Comparison of ENCODE assay signal across 10 mouse cellular contexts in genomic region chr16:91373473-91374252, GRCm38 (mm10). TPM values are rescaled to one million over a fixed set of nuclear protein-coding genes. Genes with fewer than 3 reads are reported as not detected.
DNase-seq lines count a peak whose midpoint lies in the region; ATAC-seq and TF ChIP-seq lines count a peak whose summit lies in the region.
"Had no signal": no experiment of that assay in that cellular context is flagged by ENCODE, and none has a peak within 500 bp of the region (broad histone marks: within the 10 kb centered on the region; RNA-seq: fewer than 3 reads in every experiment).

No protein-coding gene starts in this region.

- H3K9me3 ChIP-seq in heart, embryonic 14.5 days (ENCODE audit: control insufficient read depth, low read length), result no peaks in the 10 kb centered on the region
- H3K9me3 ChIP-seq in hindbrain, postnatal 0 days (ENCODE audit: low read length), result no peaks in the 10 kb centered on the region
- H3K9me3 ChIP-seq in midbrain, embryonic 12.5 days, result no peaks in the 10 kb centered on the region

- ATAC-seq in heart, embryonic 14.5 days (ENCODE audit: insufficient number of reproducible peaks, insufficient read depth, low FRiP score, low read depth), result no peak
- ATAC-seq in hindbrain, postnatal 0 days, result 0 out of 2 replicates have a peak, but pooled peaks have one; percentile 1
- ATAC-seq in midbrain, embryonic 12.5 days (ENCODE audit: low FRiP score, low read depth), result no peak

- no peak for DNase-seq in heart, adult 8-10 months (ENCODE audit: low spot score)
- DNase-seq in c-Kit-negative CD71-positive TER-119-positive erythroid progenitor cells, embryonic 14.5 days (ENCODE audit: low read depth, low spot score), result peak; percentile 17
- DNase-seq in hindbrain, postnatal 0 days (ENCODE audit: low spot score), result no peak
- DNase-seq in right cerebral cortex, postnatal 14 days, result no peak
- no peak for DNase-seq in left cerebral cortex, postnatal 4 days
- DNase-seq in layer of hippocampus, postnatal 14 days (ENCODE audit: low spot score in 2 of 2), result no peak

- H3K4me1 ChIP-seq in heart, embryonic 14.5 days (ENCODE audit: control insufficient read depth in 2 of 2, insufficient read depth in 2 of 2, low read length in 2 of 2), result peaks cover 7 to 16% of the 10 kb centered on the region in 2 experiments
- H3K4me1 ChIP-seq in hindbrain, postnatal 0 days (ENCODE audit: insufficient read depth, low read length), result peaks cover 5% of the 10 kb centered on the region; the same call in 1 of the 2 replicates
- peaks cover 11% of the 10 kb centered on the region for H3K4me1 ChIP-seq in midbrain, embryonic 12.5 days

- H3K4me3 ChIP-seq in heart, embryonic 14.5 days (ENCODE audit: control insufficient read depth in 1 of 2, insufficient read depth in 1 of 2, low read depth in 1 of 2, low read length in 2 of 2), result peak overlapping the region; percentile 70 to 81
- peak overlapping the region; percentile 76 for H3K4me3 ChIP-seq in hindbrain, postnatal 0 days (ENCODE audit: low read length)
- peak overlapping the region; percentile 86 for H3K4me3 ChIP-seq in midbrain, embryonic 12.5 days

- intact Hi-C loops in left cerebral cortex, postnatal 4 days (cut with DNase I), result no loop called here

- peak overlapping the region; percentile 83 for H3K9ac ChIP-seq in heart, embryonic 14.5 days (ENCODE audit: low read length)
- H3K9ac ChIP-seq in hindbrain, postnatal 0 days (replicated peaks; ENCODE audit: low read length), result peak overlapping the region; percentile 92
- peak overlapping the region; percentile 92 for H3K9ac ChIP-seq in midbrain, embryonic 12.5 days (replicated peaks)

- H3K27me3 ChIP-seq in heart, embryonic 14.5 days (ENCODE audit: control insufficient read depth, insufficient read depth, low read length), result no peaks in the 10 kb centered on the region
- no peaks in the 10 kb centered on the region for H3K27me3 ChIP-seq in hindbrain, postnatal 0 days (ENCODE audit: insufficient read depth, low read length)
- H3K27me3 ChIP-seq in midbrain, embryonic 12.5 days, result no peaks in the 10 kb centered on the region
- H3K27me3 ChIP-seq: Patski had no signal

- H3K4me2 ChIP-seq in heart, embryonic 14.5 days (ENCODE audit: low read length), result peak overlapping the region; percentile 64
- peak overlapping the region; percentile 71 for H3K4me2 ChIP-seq in hindbrain, postnatal 0 days (ENCODE audit: low read depth, low read length)
- H3K4me2 ChIP-seq in midbrain, embryonic 12.5 days (replicated peaks), result peak overlapping the region; percentile 65

- TF ChIP-seq CTCF in hindbrain, postnatal 0 days (IDR thresholded peaks at IDR 0.05; ENCODE audit: low read depth), result no peak

- H3K36me3 ChIP-seq in heart, embryonic 14.5 days (ENCODE audit: control insufficient read depth, insufficient read depth, low read length), result peaks cover 6% of the 10 kb centered on the region; the same call in 1 of the 2 replicates
- no peaks in the 10 kb centered on the region for H3K36me3 ChIP-seq in hindbrain, postnatal 0 days (ENCODE audit: insufficient read depth, low read length)
- H3K36me3 ChIP-seq in midbrain, embryonic 12.5 days, result no peaks in the 10 kb centered on the region

- WGBS in heart, embryonic 14.5 days, result 34% methylated on average over 13 of the region's 13 CpGs
- 42% methylated on average over 13 of the region's 13 CpGs for WGBS in hindbrain, postnatal 0 days
- WGBS in midbrain, embryonic 12.5 days, result 49% methylated on average over 13 of the region's 13 CpGs

- peak overlapping the region; percentile 93 to 96 for H3K27ac ChIP-seq in heart, embryonic 14.5 days (replicated peaks in 1 of 2; ENCODE audit: control insufficient read depth in 1 of 2, insufficient read depth in 1 of 2, low read depth in 2 of 2, low read length in 2 of 2)
- H3K27ac ChIP-seq in hindbrain, postnatal 0 days, result peak overlapping the region; percentile 95
- peak overlapping the region; percentile 95 for H3K27ac ChIP-seq in midbrain, embryonic 12.5 days (replicated peaks)

RNA-seq across cellular contexts. Expression of gene Ifnar2, which starts 1.1 kb away (rescaled TPM):
- 57.4 and 59.2 TPM in 2 replicates for polyA plus RNA-seq in heart, embryonic 14.5 days (2014; fragmentation: Nextera tagmentation; extraction: Ambion mirVana)
- total RNA-seq in heart, adult 8-10 months (2022), result 10 to 100 TPM; 27.6 to 35.3 (median 32.6) TPM
- total RNA-seq in hindbrain, postnatal 0 days (2014; rRNA removed), result 18.3 and 20.9 TPM in 2 replicates
- 49.9 and 51.7 TPM in 2 replicates for polyA plus RNA-seq in hindbrain, postnatal 0 days (2015; fragmentation: Nextera tagmentation; extraction: Ambion mirVana)
- 29.5 and 33.5 TPM in 2 replicates for polyA plus RNA-seq in midbrain, embryonic 12.5 days (2016; fragmentation: Nextera tagmentation; extraction: Ambion mirVana)
- 10 to 100 TPM; 26.5 to 28.6 TPM for total RNA-seq in left cerebral cortex, postnatal 4 days (2021)
- total RNA-seq in layer of hippocampus, postnatal 14 days (2021), result 10 to 100 TPM; 21.0 to 22.8 TPM

RNA-seq across cellular contexts. Expression of gene Gm21970, which starts 17.9 kb away (rescaled TPM):
- not detected in 2 replicates for polyA plus RNA-seq in heart, embryonic 14.5 days (2014; fragmentation: Nextera tagmentation; extraction: Ambion mirVana)
- total RNA-seq in heart, adult 8-10 months (2022), result not detected
- total RNA-seq in hindbrain, postnatal 0 days (2014; rRNA removed), result not detected in 2 replicates
- polyA plus RNA-seq in hindbrain, postnatal 0 days (2015; fragmentation: Nextera tagmentation; extraction: Ambion mirVana), result not detected in 2 replicates
- not detected in 2 replicates for polyA plus RNA-seq in midbrain, embryonic 12.5 days (2016; fragmentation: Nextera tagmentation; extraction: Ambion mirVana)
- total RNA-seq in left cerebral cortex, postnatal 4 days (2021), result not detected
- total RNA-seq in layer of hippocampus, postnatal 14 days (2021), result not detected
- total RNA-seq: neutrophil, adult 5-6 weeks had no signal

RNA-seq across cellular contexts. Expression of gene Il10rb, which starts 32.3 kb away (rescaled TPM):
- 58.5 and 59.2 TPM in 2 replicates for polyA plus RNA-seq in heart, embryonic 14.5 days (2014; fragmentation: Nextera tagmentation; extraction: Ambion mirVana)
- total RNA-seq in heart, adult 8-10 months (2022), result 100 to 1,000 TPM; 116 to 131 (median 129) TPM
- 4.2 and 7.1 TPM in 2 replicates for total RNA-seq in hindbrain, postnatal 0 days (2014; rRNA removed)
- 14.6 and 14.8 TPM in 2 replicates for polyA plus RNA-seq in hindbrain, postnatal 0 days (2015; fragmentation: Nextera tagmentation; extraction: Ambion mirVana)
- polyA plus RNA-seq in midbrain, embryonic 12.5 days (2016; fragmentation: Nextera tagmentation; extraction: Ambion mirVana), result 7.9 and 9.1 TPM in 2 replicates
- total RNA-seq in left cerebral cortex, postnatal 4 days (2021), result 1 to 10 TPM; 7.0 to 7.8 TPM
- total RNA-seq in layer of hippocampus, postnatal 14 days (2021), result 10 to 100 TPM in 1 of 2 experiments, 1 to 10 TPM in 1; 7.1 to 10.3 TPM

Comparison
In these comparisons a context has a peak if more than half of its experiments do, and no peak if none do; other contexts are left out.
1. RNA of gene Il10rb, which starts 32.3 kb away (total RNA-seq): 116 to 131 TPM in heart, adult 8-10 months; 7.1 to 10.3 TPM in layer of hippocampus, postnatal 14 days, 7.0 to 7.8 TPM in left cerebral cortex, postnatal 4 days and 4.2 to 7.1 TPM in hindbrain, postnatal 0 days; every median in the first group is over 10 times any median in the second.
2. Peak in every context shown above with its lines, with median percentiles within 50 percentile points of each other: H3K27ac ChIP-seq, H3K4me2 ChIP-seq, H3K4me3 ChIP-seq and H3K9ac ChIP-seq.